In the genomic region with DNA sequence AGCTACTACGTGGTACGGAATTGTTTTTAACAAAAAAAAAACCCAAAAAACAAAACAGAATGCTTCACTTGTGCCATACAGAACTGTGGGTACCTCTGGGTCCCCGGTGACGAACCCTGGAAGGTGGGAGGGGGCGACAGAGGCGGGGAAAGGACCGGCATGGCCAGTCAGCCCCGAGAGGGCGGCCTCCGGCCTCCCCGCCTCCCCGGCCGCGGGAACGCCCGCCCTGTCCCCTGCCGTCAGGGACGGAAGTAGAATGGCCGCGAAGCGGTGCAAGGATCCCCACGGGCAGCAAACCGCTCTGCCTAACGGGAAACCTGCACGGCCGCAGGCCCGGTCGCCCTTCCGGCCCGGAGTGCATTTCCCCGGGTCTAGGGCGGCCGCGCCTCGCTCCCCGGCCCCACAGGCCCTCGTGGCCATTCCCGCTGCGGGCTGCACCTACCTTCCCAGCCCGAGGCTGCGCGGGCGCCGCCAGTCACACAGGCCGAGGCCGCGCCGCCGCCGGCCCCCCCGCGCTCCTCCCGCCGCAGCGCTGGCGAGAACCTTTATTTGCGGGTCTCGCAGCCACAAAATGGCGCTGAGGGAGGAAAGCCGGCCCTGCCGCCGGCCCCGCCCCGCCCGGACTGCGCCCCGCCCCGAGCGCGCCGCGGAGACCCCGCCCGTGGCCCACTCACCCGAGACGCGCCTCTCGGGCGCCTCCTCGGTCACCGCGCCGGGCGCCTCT, we compare ENCODE assay signal across 8 mouse cellular contexts. TPM values are rescaled to one million over a fixed set of nuclear protein-coding genes. Genes with fewer than 3 reads are reported as not detected.
DNase-seq lines count a peak whose midpoint lies in the region; ATAC-seq and TF ChIP-seq lines count a peak whose summit lies in the region.

No protein-coding gene starts in this region.

- no peaks in the 10 kb centered on the region for H3K36me3 ChIP-seq in hindbrain, embryonic 16.5 days (ENCODE audit: control insufficient read depth, insufficient read depth, low read length)
- H3K36me3 ChIP-seq in macrophage (ENCODE audit: inconsistent target) = no peaks in the 10 kb centered on the region

- peaks cover 41% of the 10 kb centered on the region for H3K79me2 ChIP-seq in macrophage (ENCODE audit: inconsistent target)

- H3K27me3 ChIP-seq in hindbrain, embryonic 16.5 days (replicated peaks; ENCODE audit: control insufficient read depth, insufficient read depth, low read length) = no peaks in the 10 kb centered on the region

- intact Hi-C loops in left cerebral cortex, adult 2 months (cut with DNase I) = loop anchor here (1.0 to 10.0 kb wide), 4 partner anchors 16 to 197 kb away; a partner anchor contains a TSS

- peak overlapping the region; percentile 96 for H3K4me3 ChIP-seq in hindbrain, embryonic 16.5 days (ENCODE audit: low read length)
- H3K4me3 ChIP-seq in left cerebral cortex, adult 2 months = peak overlapping the region; percentile 99
- H3K4me3 ChIP-seq in macrophage (ENCODE audit: inconsistent target) = peak overlapping the region; percentile 77

- TF ChIP-seq CTCF in left cerebral cortex, adult 2 months (IDR thresholded peaks at IDR 0.05) = no peak

- peak; percentile 90 for ATAC-seq in hindbrain, embryonic 16.5 days

- peak; percentile 81 for DNase-seq in T-cell, adult 2 months (ENCODE audit: low spot score)
- DNase-seq in cerebellum, postnatal 4 days (ENCODE audit: low spot score in 2 of 2) = peak; percentile 66 to 87
- DNase-seq in gastrocnemius, adult 18-20 months (ENCODE audit: low spot score) = peak; percentile 88
- peak; percentile 86 to 89 for DNase-seq in left cerebral cortex, adult 2 months (ENCODE audit: extremely low spot score in 1 of 2, low spot score in 2 of 2)
- peak; percentile 74 for DNase-seq in retina, postnatal 7 days (ENCODE audit: low read depth, low spot score)
- peak; percentile 84 to 92 for DNase-seq in urinary bladder, adult 18-20 months (ENCODE audit: low spot score in 2 of 2)

- 0% methylated on average over 37 of the region's 84 CpGs for WGBS in hindbrain, embryonic 16.5 days
- WGBS in macrophage (ENCODE audit: missing documents) = under 1% methylated on average over 57 of the region's 84 CpGs

- no peaks in the 10 kb centered on the region for H3K9me3 ChIP-seq in hindbrain, embryonic 16.5 days (ENCODE audit: control insufficient read depth, low read length)

- peak overlapping the region; percentile 58 for H3K4me2 ChIP-seq in hindbrain, embryonic 16.5 days (ENCODE audit: low read length)

- H3K27ac ChIP-seq in hindbrain, embryonic 16.5 days (ENCODE audit: low read depth, low read length) = peak overlapping the region; percentile 99
- peak overlapping the region; percentile 99 for H3K27ac ChIP-seq in left cerebral cortex, adult 2 months
- peak overlapping the region; percentile 87 for H3K27ac ChIP-seq in macrophage

- H3K4me1 ChIP-seq in hindbrain, embryonic 16.5 days (ENCODE audit: control insufficient read depth, insufficient read depth, low read depth, low read length) = peaks cover 6% of the 10 kb centered on the region

- H3K9ac ChIP-seq in hindbrain, embryonic 16.5 days (ENCODE audit: low read depth, low read length) = peak overlapping the region; percentile 100

RNA-seq across cellular contexts. Expression of a gene that starts 2.2 kb away (rescaled TPM):
- total RNA-seq in gastrocnemius, adult 18-20 months (2021) = 10 to 100 TPM; 24.2 to 25.7 TPM
- polyA plus RNA-seq in hindbrain, embryonic 16.5 days (2015; fragmentation: Nextera tagmentation; extraction: Ambion mirVana) = 98.3 and 116 TPM in 2 replicates
- 10 to 100 TPM; 52.7 to 54.2 TPM for total RNA-seq in left cerebral cortex, adult 2 months (2021)
- 100 to 1,000 TPM; 187 to 359 (median 280) TPM for total RNA-seq in macrophage (2018; cell fraction: chromatin; rRNA removed)
- 100 to 1,000 TPM in 17 of 26 experiments, 10 to 100 TPM in 9; 91.4 to 125 (median 106) TPM for total RNA-seq in macrophage (2018; cell fraction: cytosol; rRNA removed)
- total RNA-seq in macrophage (2018; cell fraction: nucleus; rRNA removed) = 100 to 1,000 TPM; 143 to 274 (median 204) TPM
- 87.5 to 118 TPM (median 87.8 TPM) in 3 replicates for polyA plus RNA-seq in macrophage (2018)

RNA-seq across cellular contexts. Expression of a gene that starts 14.8 kb away (rescaled TPM):
- 100 to 1,000 TPM; 418 to 433 TPM for total RNA-seq in gastrocnemius, adult 18-20 months (2021)
- polyA plus RNA-seq in hindbrain, embryonic 16.5 days (2015; fragmentation: Nextera tagmentation; extraction: Ambion mirVana) = 139 and 149 TPM in 2 replicates
- total RNA-seq in left cerebral cortex, adult 2 months (2021) = 100 to 1,000 TPM; 267 to 273 TPM
- total RNA-seq in macrophage (2018; cell fraction: chromatin; rRNA removed) = 1,000 to 10,000 TPM in 18 of 26 experiments, 100 to 1,000 TPM in 6, 10 to 100 TPM in 2; 79.0 to 4,432 (median 1,479) TPM
- 1,000 to 10,000 TPM in 1 of 26 experiments, 100 to 1,000 TPM in 20, 10 to 100 TPM in 5; 61.1 to 1,206 (median 571) TPM for total RNA-seq in macrophage (2018; cell fraction: cytosol; rRNA removed)
- 1,000 to 10,000 TPM in 9 of 26 experiments, 100 to 1,000 TPM in 15, 10 to 100 TPM in 2; 39.7 to 1,763 (median 855) TPM for total RNA-seq in macrophage (2018; cell fraction: nucleus; rRNA removed)
- polyA plus RNA-seq in macrophage (2018) = 43.6 to 99.3 TPM (median 89.5 TPM) in 3 replicates

RNA-seq across cellular contexts. Expression of a gene that starts 31.2 kb away (rescaled TPM):
- total RNA-seq in gastrocnemius, adult 18-20 months (2021) = 1 to 10 TPM; 3.0 to 3.1 TPM
- 333 and 335 TPM in 2 replicates for polyA plus RNA-seq in hindbrain, embryonic 16.5 days (2015; fragmentation: Nextera tagmentation; extraction: Ambion mirVana)
- 10 to 100 TPM; 53.4 to 55.6 TPM for total RNA-seq in left cerebral cortex, adult 2 months (2021)
- 10 to 100 TPM in 2 of 26 experiments, 1 to 10 TPM in 24; 2.7 to 12.9 (median 5.5) TPM for total RNA-seq in macrophage (2018; cell fraction: chromatin; rRNA removed)
- 10 to 100 TPM in 20 of 26 experiments, 1 to 10 TPM in 6; 7.1 to 18.9 (median 13.1) TPM for total RNA-seq in macrophage (2018; cell fraction: cytosol; rRNA removed)
- 10 to 100 TPM in 5 of 26 experiments, 1 to 10 TPM in 21; 4.3 to 24.3 (median 7.2) TPM for total RNA-seq in macrophage (2018; cell fraction: nucleus; rRNA removed)
- polyA plus RNA-seq in macrophage (2018) = 7.0 to 21.1 TPM (median 15.6 TPM) in 3 replicates

RNA-seq across cellular contexts. Expression of a gene that starts 51.4 kb away (rescaled TPM):
- not detected for total RNA-seq in gastrocnemius, adult 18-20 months (2021)
- polyA plus RNA-seq in hindbrain, embryonic 16.5 days (2015; fragmentation: Nextera tagmentation; extraction: Ambion mirVana) = 0.95 and 0.96 TPM in 2 replicates
- total RNA-seq in left cerebral cortex, adult 2 months (2021) = 1 to 10 TPM; 5.0 TPM
- 1 to 10 TPM in 5 of 26 experiments, under 1 TPM in 2, not detected in 19; 0.71 to 6.1 (median 2.7) TPM for total RNA-seq in macrophage (2018; cell fraction: chromatin; rRNA removed)
- under 1 TPM in 13 of 26 experiments, not detected in 13; 0.07 to 0.43 (median 0.13) TPM for total RNA-seq in macrophage (2018; cell fraction: cytosol; rRNA removed)
- total RNA-seq in macrophage (2018; cell fraction: nucleus; rRNA removed) = 1 to 10 TPM in 3 of 26 experiments, under 1 TPM in 3, not detected in 20; 0.40 to 7.9 (median 1.0) TPM
- 0.39 TPM in 1 of 3 replicates, not detected in the others for polyA plus RNA-seq in macrophage (2018)

Comparison
In these comparisons a context has a peak if more than half of its experiments do, and no peak if none do; other contexts are left out.
1. Peak in every context shown above with its lines: DNase-seq, ATAC-seq, H3K4me3 ChIP-seq and H3K27ac ChIP-seq.
2. RNA of a gene that starts 31.2 kb away (total RNA-seq): 53.4 to 55.6 TPM in left cerebral cortex, adult 2 months; 3.0 to 3.1 TPM in gastrocnemius, adult 18-20 months; every median in the first group is over 10 times any median in the second.